Mouse (Mus musculus): ENCODE measurements around the gene Ctnna3.
A peak's percentile ranks its signal among the peaks of the same experiment; 100 is the strongest.

The Ctnna3 gene

DNA sequence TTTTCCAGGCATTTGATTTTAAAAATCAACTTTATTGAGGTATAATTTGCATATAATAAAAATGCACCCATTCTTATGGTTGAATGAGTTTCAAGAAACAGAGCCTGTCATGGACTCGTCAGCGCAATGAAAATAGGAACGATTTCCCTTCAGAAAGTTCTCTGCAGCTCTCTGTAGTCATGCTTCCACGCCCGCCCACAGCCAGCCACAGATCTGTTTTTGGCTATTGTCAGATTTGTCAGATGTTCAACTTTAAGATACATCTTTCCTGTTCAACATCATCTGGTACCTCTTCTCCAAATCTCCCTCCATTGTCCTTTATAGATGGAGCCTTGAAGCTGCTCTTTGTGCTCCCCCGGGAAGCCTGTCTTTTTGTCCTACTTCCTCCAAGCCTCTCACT is 280.3 kb downstream of the Ctnna3 start:
- DNase-seq (ENCODE audit: low spot score) = no peak

DNA sequence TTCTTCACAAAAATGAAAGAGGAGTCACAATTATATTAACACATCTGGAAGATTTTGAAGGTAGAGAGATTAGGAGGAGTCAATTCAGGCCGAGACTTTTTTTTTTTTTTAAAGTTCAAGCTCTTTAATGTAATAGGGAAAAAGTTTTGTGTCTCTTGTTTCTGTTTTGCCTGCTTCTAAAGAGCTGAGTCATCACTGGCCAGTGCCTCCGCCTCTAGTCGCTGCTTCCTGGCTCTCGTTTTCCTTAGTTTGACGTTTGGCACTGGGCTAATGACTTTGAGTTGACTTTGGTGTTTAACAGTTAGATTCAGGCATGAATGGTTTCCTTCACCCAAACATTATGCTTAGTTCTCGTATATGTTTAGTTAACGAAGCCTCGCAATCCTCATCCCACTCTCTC is 282.6 kb downstream of the Ctnna3 start:
- no peak for DNase-seq (ENCODE audit: low spot score)

DNA sequence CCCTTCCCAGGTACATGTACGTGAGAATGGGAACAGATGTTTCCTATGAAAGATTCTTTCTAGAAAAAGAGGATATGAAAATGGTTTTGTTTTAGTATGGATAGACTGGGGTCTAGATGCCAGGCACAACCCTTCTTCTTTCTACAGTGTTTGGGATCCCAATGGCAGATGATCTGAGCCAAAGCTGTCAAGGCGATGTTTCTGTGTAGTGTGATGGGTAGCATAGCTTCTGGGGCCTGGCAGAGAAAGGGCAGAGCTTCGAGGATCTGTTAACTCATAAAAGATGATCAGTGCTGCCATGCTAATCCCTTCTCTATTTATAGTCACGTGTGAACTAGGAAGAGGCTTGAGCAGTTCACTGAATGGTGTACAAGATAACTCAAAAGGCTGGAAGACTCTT is 284.3 kb downstream of the Ctnna3 start:
- DNase-seq (ENCODE audit: low spot score) = no peak

DNA sequence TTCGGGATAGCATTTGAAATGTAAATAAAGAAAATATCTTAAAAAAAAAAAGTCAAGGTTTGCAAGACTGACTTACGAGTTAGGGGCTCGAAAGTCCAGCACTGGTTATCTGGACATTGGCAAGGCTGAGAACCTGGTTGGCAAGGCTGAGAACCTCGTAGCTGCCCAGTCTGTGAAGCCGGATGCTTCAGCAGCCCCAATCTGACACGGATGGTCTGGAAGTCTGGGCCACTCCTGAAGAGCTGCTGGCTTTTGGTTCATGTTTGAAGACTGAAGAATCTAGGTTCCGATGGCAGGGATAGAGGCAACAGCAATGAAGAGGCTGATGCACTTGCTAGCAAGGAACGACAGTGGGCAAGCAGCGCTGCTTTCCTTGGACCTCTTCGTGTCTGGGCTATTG is 339.0 kb downstream of the Ctnna3 start:
- no peak for DNase-seq (ENCODE audit: low spot score)

DNA sequence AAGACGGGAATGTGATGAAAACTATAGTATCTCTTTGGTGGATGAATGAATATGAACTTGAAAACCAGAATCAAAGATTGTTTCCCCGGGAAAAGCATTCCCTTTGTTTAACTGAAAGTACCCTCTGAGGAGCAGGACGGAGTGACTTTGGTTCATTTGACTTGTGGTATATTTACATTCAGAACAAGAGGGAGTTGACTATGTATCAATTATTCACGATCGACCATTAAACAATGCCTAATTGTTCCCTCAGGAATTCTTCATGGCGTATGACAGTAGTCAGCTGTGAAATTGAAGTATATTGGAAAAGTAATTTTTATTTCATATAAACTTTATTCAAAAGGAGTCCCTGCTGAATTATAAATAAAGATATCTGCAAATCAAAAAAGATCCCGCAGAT is 341.8 kb downstream of the Ctnna3 start:
- DNase-seq (ENCODE audit: low spot score) = no peak

DNA sequence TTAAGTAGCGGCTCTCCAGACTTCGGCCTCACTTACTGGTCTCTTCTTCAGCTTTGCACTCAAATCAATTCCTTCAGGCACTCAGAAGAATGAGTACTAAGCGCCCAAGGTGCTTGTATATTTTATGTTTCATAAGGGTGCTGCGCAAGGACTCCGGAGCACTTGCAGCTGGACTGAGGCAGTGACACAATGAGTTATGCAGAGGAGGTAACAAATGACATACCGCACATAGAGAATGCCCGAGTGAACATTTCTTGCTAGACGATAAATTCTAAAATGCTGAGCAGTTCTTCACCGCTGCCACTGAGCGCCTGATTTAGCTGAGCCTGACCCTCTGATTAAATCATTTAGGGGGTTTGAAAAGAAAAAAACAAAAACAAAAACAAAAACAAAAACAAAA is 342.2 kb downstream of the Ctnna3 start:
- no peak for DNase-seq (ENCODE audit: low spot score)

DNA sequence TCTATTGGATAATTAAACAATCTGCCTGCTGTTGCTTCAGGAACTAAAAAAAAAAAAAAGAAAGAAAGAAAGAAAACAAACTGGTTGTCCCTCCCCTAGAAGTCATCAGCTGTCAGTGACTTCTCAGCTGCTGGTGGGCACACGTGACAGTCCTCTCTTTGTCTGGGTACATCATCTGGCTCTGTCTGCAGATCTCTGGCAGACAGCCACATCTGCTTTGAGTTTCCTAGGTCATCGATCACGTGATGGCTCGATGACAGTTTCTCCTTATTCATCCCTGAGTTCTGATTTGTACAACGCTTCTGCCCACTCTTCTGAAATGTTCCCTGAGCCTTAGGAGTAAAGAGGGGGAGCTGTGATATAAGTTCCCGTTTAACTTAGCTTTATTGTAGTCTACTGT is 352.1 kb downstream of the Ctnna3 start:
- DNase-seq (ENCODE audit: low spot score) = peak; percentile 66

DNA sequence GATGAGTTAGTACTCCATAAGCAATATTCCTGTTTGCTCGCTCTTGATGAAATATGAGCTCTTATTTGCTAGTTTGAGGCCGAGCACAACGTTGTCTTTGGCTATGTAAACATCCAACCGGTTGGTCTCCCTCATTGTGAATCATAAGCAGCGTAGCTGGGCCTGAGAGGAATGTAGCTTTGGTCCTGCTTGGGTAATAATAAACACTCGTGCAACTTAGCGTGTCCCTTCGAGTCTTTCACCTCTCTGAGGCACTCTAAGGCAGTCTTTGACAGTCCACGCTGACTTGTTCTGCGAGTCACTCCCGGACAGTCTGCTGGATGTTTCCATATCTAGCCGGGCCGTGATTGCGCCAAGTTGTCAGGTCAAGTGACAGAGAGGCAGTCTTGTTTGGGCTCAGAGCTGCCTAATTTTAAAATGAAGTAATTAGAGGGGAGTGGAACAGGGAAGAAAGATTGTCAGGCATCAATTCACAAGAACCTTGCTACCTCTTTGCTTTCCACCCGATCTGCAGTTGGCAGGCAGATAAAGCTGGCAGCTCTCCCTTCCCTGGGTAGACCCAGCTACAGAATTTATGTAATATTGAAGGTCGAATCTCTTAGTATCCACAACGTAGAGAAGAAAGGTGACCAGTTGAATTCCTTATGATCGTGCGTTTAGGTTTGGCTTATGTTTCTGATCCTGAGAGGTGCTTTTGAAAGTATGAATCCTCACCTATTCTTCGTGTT is 355.1 kb downstream of the Ctnna3 start:
- DNase-seq (ENCODE audit: low spot score) = no peak

DNA sequence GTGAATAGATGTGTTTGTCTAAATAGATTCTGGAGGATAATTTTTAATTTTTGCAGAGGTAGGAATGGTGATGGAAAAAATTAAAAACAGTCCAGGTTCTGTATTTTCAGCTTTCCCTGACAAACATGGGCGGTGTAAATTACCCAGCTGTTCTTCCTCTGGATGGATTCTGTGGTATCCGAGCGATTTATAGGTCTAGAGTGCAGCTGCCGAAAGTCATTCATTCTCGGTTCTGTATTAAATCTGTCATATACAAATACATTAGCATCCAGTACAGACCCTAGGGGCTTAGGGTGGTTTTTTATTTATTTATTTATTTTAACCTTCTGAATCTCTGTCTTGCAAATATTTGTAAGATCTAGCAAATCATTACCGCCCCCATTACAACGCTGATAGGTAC is 356.5 kb downstream of the Ctnna3 start:
- DNase-seq (ENCODE audit: low spot score) = no peak

DNA sequence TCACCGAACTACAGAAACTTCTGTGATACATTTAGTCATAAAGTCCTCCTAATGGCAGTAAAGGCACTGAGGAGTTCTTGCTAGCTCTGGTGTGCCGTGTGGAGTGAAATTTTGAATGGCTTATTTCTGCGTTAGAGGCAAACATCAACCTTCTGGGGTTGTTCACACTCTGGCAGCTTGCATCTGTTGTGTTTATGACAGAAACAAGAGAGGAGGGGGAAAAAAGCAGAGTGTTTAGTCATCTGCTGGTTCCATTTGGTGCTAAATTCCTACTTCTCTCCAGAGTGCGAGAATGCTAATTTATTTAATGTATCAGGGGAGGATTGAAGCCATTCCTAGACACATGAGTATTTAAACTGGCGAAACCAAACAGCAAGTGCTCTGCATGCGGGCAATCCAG is 374.0 kb downstream of the Ctnna3 start:
- DNase-seq (ENCODE audit: low spot score) = no peak

DNA sequence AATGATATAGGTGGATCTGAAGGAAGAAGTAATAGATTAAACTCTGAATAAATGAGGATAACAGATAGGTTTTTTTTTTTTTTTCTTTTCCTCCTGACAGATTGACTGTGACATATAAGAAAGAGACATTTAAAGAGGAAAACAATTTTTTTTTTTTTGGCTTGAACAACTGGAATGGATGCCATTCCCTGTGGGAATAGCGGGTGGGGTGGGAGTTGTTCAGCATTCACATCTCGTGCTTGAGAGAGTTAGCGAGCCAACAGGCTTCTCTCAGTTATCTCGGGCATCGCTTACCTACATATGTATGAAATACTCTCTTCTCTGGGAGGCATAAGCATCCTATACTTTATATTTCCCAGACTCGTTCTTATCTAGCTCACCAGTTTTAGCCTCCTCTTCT is 375.7 kb downstream of the Ctnna3 start:
- DNase-seq (ENCODE audit: low spot score) = no peak

DNA sequence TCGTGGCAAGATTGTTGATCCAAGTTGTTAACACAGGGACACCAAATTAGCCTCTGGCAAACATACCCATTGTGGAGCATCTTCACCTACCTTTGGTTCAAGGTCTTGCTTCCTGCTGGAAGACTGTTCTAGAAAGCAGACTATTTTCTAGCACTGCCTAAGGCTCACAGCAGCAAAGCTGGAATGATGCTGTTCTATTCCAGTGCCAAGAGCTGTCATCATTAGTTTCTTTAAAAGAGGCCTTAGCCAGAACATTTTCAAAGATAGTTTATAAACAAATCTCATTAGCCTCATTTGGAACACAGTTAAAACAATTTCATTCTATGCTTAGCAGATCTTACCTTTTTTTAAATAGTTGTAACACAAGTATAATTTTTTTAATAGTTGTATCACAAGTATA is 376.4 kb downstream of the Ctnna3 start:
- DNase-seq (ENCODE audit: low spot score) = no peak

DNA sequence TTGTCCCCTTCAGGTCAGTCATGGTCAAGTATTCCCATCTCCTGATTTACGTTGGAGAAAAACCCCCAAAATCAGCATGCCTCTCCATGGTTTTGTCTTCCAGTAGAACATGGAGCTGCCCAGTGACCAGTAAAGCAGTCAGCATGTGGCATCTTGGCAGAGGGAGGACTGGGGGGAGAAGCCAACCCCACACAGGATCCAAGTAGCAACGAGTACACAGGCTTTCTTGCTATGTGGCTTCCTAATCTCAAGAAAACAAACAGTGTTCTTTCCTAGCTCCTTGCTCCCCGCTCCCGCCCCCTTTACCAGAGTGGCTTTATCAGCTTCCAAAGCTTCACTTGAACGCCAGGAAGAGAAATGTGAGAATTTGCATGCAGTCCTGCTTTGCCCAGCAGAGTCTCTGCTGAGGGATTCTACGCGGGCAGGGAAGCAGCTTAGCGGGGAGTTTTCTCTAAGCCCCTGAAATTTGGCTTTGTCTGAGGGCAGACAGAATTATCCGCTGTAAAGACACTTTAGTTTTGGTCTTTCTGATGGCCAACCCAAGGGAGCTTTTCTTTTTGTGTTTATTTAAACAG is 380.2 kb downstream of the Ctnna3 start:
- peak; percentile 2 for DNase-seq (ENCODE audit: low spot score)

DNA sequence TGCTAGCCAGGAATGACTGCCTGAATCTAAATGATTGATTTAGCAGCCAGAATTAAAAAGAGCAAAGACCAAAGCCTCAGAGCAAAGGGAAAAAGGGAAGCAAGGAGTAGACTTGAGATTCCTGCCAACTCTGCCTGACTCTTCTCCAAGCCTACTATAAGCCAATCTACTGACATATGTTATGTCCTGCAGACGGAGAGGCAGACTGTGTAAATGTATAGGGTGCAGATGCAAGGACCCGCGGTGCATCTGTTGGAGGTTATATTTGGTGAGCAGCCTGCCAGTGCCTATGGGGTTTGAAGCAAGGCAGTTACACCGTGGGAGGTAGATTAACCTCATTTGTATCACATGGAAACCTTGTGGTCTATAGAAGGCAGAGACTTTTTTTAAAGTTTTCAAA is 409.1 kb downstream of the Ctnna3 start:
- DNase-seq (ENCODE audit: low spot score) = no peak

DNA sequence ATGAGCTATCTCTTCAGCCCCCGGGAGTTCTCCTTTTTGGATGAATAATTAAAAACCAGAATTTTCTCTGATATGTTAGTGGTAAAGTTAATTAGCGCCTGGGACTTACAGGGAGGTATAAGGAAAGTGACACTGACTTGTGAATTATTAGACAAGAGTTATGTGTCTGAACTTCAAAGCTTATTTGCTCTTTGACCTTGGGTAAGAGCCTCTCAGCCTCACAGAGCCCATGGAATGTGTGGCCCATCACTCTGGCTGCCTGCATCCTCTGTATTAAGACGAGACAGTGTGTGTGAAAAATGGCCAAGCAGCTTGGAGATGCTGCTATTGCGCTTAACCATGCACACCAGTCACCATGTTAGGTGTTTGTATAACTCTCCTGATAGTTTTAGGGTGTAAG is 422.0 kb downstream of the Ctnna3 start:
- no peak for DNase-seq (ENCODE audit: low spot score)

DNA sequence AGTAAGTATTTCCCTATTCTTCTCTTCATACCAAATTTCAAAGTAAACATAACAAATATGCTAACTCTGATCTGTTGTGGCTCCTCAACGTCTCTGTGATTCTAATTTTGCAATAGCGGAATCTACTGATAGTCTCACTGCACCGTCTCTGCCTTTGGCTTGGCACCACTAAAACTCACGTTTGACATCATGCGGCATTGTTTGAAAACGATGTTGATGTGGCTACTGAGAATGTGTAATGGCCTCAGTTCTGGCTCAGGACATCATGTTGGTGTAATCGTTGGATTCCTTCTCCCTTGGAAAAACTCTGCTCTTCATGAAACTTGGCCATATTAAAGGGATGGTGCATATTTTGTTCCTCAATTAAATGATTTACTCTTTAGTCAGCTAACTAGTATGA is 439.2 kb downstream of the Ctnna3 start:
- no peak for DNase-seq (ENCODE audit: low spot score)

DNA sequence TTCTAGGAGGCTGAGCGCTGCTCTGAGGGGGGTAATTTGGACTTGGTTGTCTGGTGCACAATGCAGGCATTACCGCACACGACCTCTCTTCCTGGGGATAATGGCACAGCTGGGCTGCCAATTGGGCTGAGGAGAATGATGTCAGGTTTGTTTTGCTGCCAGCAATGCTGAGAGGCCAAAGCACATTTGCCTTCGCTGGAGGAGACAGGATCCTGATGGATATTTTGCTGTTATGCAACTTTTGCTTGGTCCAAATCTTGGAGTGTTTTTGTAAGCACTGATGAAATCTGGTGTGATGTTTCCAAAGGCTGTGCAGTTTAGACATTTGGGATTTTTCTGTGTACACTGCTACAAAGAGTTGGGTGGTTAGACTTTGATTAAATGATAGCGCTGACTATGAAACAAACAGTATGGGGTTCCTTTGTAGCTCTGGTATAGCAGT is 450.6 kb downstream of the Ctnna3 start:
- no peak for DNase-seq (ENCODE audit: low spot score)

DNA sequence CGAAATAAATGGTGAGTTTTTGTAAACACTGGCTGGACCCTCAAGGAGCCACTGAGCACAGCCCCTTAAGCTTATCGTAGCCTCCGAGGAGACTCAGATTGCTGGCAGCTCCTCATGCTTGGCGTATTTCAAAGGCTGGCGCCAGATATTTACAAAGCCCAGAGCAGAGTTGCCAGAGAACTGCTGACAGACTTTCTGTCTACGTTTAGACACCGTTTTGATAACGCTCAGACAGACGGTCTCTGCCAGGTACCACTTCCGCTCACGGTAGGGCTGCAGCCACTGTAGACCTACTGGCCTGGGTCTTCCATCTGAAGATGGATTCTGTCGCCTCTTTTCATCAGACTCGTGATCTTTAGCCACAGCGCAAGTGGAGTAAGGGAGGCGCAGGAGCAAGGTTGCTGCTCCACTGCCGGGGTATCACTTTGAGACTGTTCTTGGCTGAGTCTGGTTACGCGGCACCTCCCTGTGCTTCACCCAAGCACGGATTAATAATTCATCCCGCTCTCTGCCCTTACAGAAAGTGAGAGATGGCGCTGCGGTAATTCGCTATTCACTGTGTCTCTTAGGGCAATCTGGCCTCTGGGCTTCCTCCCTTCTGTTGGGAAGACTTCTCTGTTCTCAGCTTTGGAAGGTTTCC is 456.7 kb downstream of the Ctnna3 start:
- DNase-seq (ENCODE audit: low spot score) = no peak

DNA sequence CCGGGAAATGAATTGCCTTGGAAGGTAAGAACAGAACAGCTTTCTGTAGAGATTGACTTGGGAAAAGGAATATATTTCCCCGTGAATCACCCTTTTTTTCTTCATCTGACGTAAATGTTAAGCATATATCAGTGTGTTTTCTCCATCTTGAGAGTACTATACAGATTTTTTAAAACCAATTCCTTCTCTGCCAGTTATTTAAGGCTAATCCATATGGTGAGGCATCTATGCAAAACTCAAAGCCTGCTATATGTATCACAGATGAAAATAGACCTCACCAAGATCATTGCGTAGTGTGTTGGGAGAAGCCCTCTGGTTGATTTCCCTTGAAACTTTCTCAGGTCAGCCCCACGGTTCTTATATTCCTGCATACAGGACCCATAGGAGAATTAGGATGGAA is 464.7 kb downstream of the Ctnna3 start:
- no peak for DNase-seq (ENCODE audit: low spot score)

DNA sequence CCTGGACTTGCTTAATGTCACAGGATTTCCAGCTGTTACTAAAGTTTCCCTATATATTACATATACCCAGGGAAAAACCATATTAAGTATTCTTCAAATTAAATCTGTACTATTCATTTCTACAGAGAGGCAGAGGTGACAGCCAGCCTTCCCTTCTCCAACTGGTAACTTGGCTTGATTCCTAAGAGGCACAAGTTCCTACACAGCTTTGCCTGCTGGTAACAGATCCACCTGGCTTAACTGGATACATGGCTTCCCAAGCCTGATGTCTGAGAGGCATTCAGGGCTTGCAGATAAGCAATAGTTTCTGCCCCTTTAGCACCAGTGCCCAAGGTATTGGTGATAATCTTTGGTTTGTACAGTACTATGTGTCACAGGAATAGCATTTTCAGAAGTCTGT is 470.0 kb downstream of the Ctnna3 start:
- no peak for DNase-seq (ENCODE audit: low spot score)

DNA sequence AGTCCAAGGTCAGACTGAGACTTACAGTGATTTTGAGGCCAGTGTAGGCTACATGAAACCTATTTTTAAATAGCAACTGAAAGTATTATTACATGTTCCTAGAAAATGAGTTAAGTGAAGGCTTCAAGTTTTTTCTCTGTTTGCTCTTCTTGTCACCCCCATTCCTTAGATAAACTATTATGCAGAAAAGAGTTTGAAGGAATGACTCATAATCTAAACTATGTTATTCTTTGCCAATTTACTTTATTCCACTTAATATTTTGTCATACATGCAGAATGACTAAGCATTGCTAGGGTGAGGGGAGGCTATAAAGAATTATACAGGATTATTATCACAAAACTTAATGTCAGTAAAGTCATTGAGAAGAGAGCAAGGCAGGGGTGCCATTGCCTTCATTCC is 479.0 kb downstream of the Ctnna3 start:
- no peak for DNase-seq (ENCODE audit: low spot score)

DNA sequence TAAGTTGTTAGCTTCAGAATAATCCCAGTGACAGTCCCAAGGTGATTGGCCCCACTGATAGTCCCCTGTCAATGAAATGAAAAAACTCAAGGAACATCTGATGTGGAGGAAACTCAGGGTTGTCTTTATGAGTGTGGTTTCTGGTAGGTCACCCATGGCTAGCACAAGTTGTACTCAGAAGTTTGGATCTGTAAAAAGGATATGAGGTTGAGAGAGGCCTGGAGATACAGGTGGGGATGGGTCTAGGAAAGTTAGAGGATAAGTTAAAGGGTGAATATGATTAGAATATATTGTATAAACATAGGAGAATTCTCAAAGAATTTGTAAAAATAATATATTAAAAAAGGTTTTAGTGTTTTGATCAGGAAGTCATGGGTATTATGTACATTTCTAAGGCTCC is 497.4 kb downstream of the Ctnna3 start, which contains the start of gene Gm10118:
TSS of gene Gm10118 (minus strand) at position 101 of the 400 bp plus-strand sequence.
- no peak for DNase-seq (ENCODE audit: low spot score)

DNA sequence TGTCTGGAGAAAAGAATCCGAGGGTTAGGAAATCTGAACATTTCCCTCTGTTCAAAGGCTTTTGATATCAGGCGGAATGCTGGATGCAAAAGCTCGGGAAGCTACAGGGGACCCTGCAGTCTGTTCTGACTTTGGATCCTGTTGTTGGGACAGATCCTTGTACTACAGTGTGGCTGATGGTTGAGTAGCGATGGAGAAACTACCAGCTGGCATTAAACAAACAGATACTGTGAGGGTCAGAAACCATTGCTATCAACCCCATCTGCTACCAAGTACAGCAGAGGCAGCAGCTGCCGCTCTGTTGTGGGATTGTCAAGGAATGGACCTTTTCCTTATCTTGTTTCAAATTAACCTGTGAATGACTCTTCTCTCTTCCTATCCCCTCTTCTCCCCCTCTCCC is 504.0 kb downstream of the Ctnna3 start:
- DNase-seq (ENCODE audit: low spot score) = no peak

DNA sequence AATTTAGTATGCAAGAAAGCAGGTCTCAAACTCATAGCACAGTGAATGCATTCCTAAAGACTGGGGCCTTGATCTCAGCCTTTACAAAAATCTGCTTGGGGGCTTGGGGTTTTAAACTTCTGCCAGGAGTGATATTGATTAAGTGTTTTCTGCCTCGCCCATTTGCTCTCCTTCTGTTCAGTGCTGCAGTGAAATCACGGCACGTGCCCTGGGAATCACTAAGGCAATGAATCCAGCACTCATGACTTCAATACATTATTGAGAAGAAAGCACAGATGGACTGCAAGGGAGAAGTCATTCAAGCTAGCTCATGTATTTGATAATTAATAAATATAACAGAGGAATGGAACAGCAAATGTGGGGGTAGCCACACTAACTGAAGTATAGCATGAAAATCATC is 515.6 kb downstream of the Ctnna3 start:
- DNase-seq (ENCODE audit: low spot score) = peak; percentile 10
